Mouse (Mus musculus): ENCODE results near the gene Slc35g1.

DNA sequence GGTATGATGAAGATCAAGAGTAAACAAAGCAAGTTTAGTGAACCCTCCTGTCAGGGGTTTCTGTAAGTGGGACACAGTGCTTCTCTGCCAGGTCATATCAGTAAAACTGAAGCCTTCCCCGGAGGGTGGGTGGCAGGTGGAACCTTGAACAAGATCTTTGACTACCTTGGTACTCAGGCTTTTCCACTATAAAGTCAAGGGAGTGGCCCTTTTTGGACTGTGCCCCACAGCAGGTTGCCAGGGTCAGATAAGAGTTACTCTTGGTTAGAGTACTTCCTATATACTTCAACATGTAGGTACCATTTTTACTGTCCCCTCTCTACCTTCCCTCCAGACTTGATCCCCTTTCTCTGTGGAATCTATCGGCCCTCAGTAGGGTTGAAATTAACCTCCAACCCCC, 5.1 kb downstream of the Slc35g1 start:
- TF ChIP-seq CTCF (IDR thresholded peaks at IDR 0.05; ENCODE audit: low read depth, low read length): no peak
- no peak for TF ChIP-seq TAL1 (conservative IDR thresholded peaks at IDR 0.05; ENCODE audit: low read depth, low read length)
- no peak for TF ChIP-seq POLR2AphosphoS5 (IDR thresholded peaks at IDR 0.05; ENCODE audit: insufficient replicate concordance, low read depth, low read length)
